Mouse (Mus musculus): ENCODE data around the gene Rph3a. TPM values are rescaled to one million over a fixed set of nuclear protein-coding genes. Genes with fewer than 3 reads are reported as not detected.

Gene Rph3a
- total and polyA plus RNA-seq, 3 experiments = not detected

DNA sequence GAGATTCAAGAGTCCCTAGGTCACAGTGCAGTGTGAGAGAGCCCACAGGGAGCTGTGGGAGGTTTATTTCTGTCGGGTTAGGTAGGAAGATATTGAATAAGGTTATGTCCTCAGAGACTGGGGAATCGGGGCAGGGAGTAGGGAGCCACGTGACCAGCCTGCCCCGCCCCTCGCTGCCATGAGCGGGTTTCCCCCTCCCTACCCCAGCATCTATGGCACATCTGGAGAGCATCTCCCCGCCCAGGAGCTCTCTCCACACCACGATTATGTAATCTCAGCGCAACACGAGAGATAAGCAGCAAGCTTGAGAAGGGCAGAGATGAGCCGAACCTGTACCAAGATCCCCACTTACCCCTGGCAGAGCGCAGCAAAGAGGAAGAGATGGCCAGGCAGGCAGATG, 6.5 kb upstream of the Rph3a start:
- peaks cover 81% of the 10 kb centered on the region for H3K27me3 ChIP-seq (replicated peaks)
- no peak overlapping the region for H3K9ac ChIP-seq (ENCODE audit: insufficient read depth, low read depth)
- TF ChIP-seq USF1 (IDR thresholded peaks at IDR 0.05; ENCODE audit: low read depth, low read length) (peak; percentile 73), MAX (IDR thresholded peaks at IDR 0.05; ENCODE audit: low read length) (0 out of 2 replicates have a peak, but pooled peaks have one; percentile 18), USF2 (conservative IDR thresholded peaks at IDR 0.05; ENCODE audit: low read depth, low read length) (peak; percentile 61), ZKSCAN1 (IDR thresholded peaks at IDR 0.05; ENCODE audit: borderline replicate concordance, low read depth, low read length) (no peak), JUN (IDR thresholded peaks at IDR 0.05; ENCODE audit: insufficient read depth, low read depth, low read length) (no peak)
- H3K79me2 ChIP-seq (replicated peaks; ENCODE audit: control insufficient read depth, extremely low read depth, insufficient read depth, poor library complexity, severe bottlenecking) = no peaks in the 10 kb centered on the region
- peak; percentile 29 for DNase-seq (ENCODE audit: extremely low read depth)
- H3K4me3 ChIP-seq (replicated peaks in 1 of 3; ENCODE audit: low read depth in 2 of 3, low read length in 2 of 3, poor library complexity in 1 of 3) = no peak overlapping the region
- peaks cover 3% of the 10 kb centered on the region for H3K9me3 ChIP-seq (replicated peaks; ENCODE audit: low read length)
- peaks cover 11 to 20% of the 10 kb centered on the region in 2 experiments for H3K4me1 ChIP-seq (ENCODE audit: control insufficient read depth in 1 of 2, insufficient read depth in 2 of 2)
- dilution Hi-C loops (cut with MboI; ENCODE audit: extremely low pct_ligation_motif_present, extremely low pct_unique_long_range_greater_than_20kb, low sequenced_read_pairs) = no loop called here
- no peak overlapping the region for H3K4me2 ChIP-seq (ENCODE audit: insufficient read depth, low read depth, poor library complexity, severe bottlenecking)
- H3K27ac ChIP-seq (ENCODE audit: insufficient read depth, low read depth) = no peak overlapping the region
- in situ Hi-C loops (cut with MboI; ENCODE audit: low pct_ligation_motif_present, low pct_unique_long_range_greater_than_20kb, low sequenced_read_pairs) = no loop called here
- no peaks in the 10 kb centered on the region for H3K36me3 ChIP-seq (replicated peaks in 1 of 2; ENCODE audit: control insufficient read depth in 1 of 2, insufficient read depth in 1 of 2, low read length in 1 of 2)

DNA sequence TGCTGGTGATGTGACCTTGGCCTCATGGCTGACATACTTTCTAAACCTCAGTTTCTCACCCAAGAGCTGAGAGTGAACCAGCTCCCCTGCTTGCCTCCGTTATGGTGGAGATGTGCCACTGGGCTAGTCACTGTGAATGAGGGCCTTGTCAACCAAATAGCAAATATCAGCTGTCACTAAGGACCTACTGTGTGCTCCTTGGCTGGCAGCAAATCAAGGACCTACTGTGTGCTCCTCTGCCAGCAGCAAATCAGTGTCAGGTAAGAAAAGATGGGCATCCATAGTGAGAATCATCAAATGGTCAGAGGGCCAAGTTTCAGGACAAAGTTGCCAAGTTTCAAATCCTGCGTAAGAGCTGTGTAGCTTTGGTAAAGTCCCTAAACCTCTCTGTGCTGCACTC, 4.6 kb upstream of the Rph3a start:
- peaks cover 70% of the 10 kb centered on the region for H3K27me3 ChIP-seq (replicated peaks)
- H3K27ac ChIP-seq (ENCODE audit: insufficient read depth, low read depth) = no peak overlapping the region
- H3K79me2 ChIP-seq (replicated peaks; ENCODE audit: control insufficient read depth, extremely low read depth, insufficient read depth, poor library complexity, severe bottlenecking) = no peaks in the 10 kb centered on the region
- H3K4me1 ChIP-seq (ENCODE audit: control insufficient read depth in 1 of 2, insufficient read depth in 2 of 2) = peaks cover 16 to 37% of the 10 kb centered on the region in 2 experiments
- no peaks in the 10 kb centered on the region for H3K36me3 ChIP-seq (replicated peaks in 1 of 2; ENCODE audit: control insufficient read depth in 1 of 2, insufficient read depth in 1 of 2, low read length in 1 of 2)
- dilution Hi-C loops (cut with MboI; ENCODE audit: extremely low pct_ligation_motif_present, extremely low pct_unique_long_range_greater_than_20kb, low sequenced_read_pairs) = no loop called here
- H3K9me3 ChIP-seq (replicated peaks; ENCODE audit: low read length) = peaks cover 4% of the 10 kb centered on the region
- no peak overlapping the region for H3K9ac ChIP-seq (ENCODE audit: insufficient read depth, low read depth)
- no peak for DNase-seq (ENCODE audit: extremely low read depth)
- H3K4me3 ChIP-seq (replicated peaks in 1 of 3; ENCODE audit: low read depth in 2 of 3, low read length in 2 of 3, poor library complexity in 1 of 3) = no peak overlapping the region
- no peak overlapping the region for H3K4me2 ChIP-seq (ENCODE audit: insufficient read depth, low read depth, poor library complexity, severe bottlenecking)
- in situ Hi-C loops (cut with MboI; ENCODE audit: low pct_ligation_motif_present, low pct_unique_long_range_greater_than_20kb, low sequenced_read_pairs) = no loop called here
- TF ChIP-seq MEF2A (IDR thresholded peaks at IDR 0.05; ENCODE audit: borderline replicate concordance, low read depth, low read length) (no peak), ZKSCAN1 (IDR thresholded peaks at IDR 0.05; ENCODE audit: borderline replicate concordance, low read depth, low read length) (peak; percentile 73), ELF1 (IDR thresholded peaks at IDR 0.05; ENCODE audit: low read depth, low read length) (no peak), RAD21 (IDR thresholded peaks at IDR 0.05; ENCODE audit: low read depth, low read length) (no peak), ZNF384 (IDR thresholded peaks at IDR 0.05; ENCODE audit: low read depth, low read length) (no peak), SIN3A (IDR thresholded peaks at IDR 0.05; ENCODE audit: low read length) (no peak)

DNA sequence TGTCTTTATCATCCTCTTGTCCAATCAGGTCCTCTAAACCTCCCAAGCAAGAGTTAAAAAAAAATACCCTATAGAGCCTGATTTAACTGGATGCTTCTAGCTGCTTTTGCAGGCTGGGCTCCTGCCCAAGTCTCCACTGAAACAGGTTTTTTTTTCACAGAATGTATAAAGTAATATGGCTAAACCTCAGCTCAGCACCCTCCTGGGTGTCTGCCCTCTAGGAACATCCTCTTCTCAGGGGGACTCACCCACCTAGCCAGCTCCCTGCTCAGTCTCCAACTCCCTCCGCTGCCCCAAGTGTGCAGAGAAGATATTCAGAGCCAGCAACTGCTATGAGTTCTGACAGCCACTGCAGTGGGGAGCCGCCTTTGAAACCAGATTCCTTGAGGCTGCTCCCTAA, 2.1 kb upstream of the Rph3a start:
- peaks cover 21 to 48% of the 10 kb centered on the region in 2 experiments for H3K4me1 ChIP-seq (ENCODE audit: control insufficient read depth in 1 of 2, insufficient read depth in 2 of 2)
- TF ChIP-seq ZC3H11A (IDR thresholded peaks at IDR 0.05; ENCODE audit: low read depth, low read length) = no peak
- TF ChIP-seq ZKSCAN1 (IDR thresholded peaks at IDR 0.05; ENCODE audit: borderline replicate concordance, low read depth, low read length) = no peak
- TF ChIP-seq CHD2 (IDR thresholded peaks at IDR 0.05; ENCODE audit: low read length) = no peak
- TF ChIP-seq MAX (IDR thresholded peaks at IDR 0.05; ENCODE audit: low read length) = no peak
- TF ChIP-seq SIN3A (IDR thresholded peaks at IDR 0.05; ENCODE audit: low read length) = no peak
- TF ChIP-seq MEF2A (IDR thresholded peaks at IDR 0.05; ENCODE audit: borderline replicate concordance, low read depth, low read length) = no peak
- TF ChIP-seq JUN (IDR thresholded peaks at IDR 0.05; ENCODE audit: insufficient read depth, low read depth, low read length) = no peak
- no peak for TF ChIP-seq NELFE (IDR thresholded peaks at IDR 0.05; ENCODE audit: low read depth, low read length)
- no peak for TF ChIP-seq GABPA (IDR thresholded peaks at IDR 0.05; ENCODE audit: insufficient replicate concordance, low read depth, low read length)
- TF ChIP-seq HCFC1 (IDR thresholded peaks at IDR 0.05; ENCODE audit: low read depth, low read length) = no peak
- no peak for TF ChIP-seq IRF4 (IDR thresholded peaks at IDR 0.05; ENCODE audit: low read depth, low read length)
- no peak for TF ChIP-seq MXI1 (IDR thresholded peaks at IDR 0.05; ENCODE audit: low read depth, low read length)
- no peak for TF ChIP-seq BHLHE40 (IDR thresholded peaks at IDR 0.05; ENCODE audit: low read depth, low read length)
- H3K4me3 ChIP-seq (replicated peaks in 1 of 3; ENCODE audit: low read depth in 2 of 3, low read length in 2 of 3, poor library complexity in 1 of 3) = no peak overlapping the region
- no peaks in the 10 kb centered on the region for H3K79me2 ChIP-seq (replicated peaks; ENCODE audit: control insufficient read depth, extremely low read depth, insufficient read depth, poor library complexity, severe bottlenecking)
- H3K4me2 ChIP-seq (ENCODE audit: insufficient read depth, low read depth, poor library complexity, severe bottlenecking) = no peak overlapping the region
- H3K9me3 ChIP-seq (replicated peaks; ENCODE audit: low read length) = peaks cover 4% of the 10 kb centered on the region
- peaks cover 68% of the 10 kb centered on the region for H3K27me3 ChIP-seq (replicated peaks)
- in situ Hi-C loops (cut with MboI; ENCODE audit: low pct_ligation_motif_present, low pct_unique_long_range_greater_than_20kb, low sequenced_read_pairs) (no loop called here), dilution Hi-C loops (cut with MboI; ENCODE audit: extremely low pct_ligation_motif_present, extremely low pct_unique_long_range_greater_than_20kb, low sequenced_read_pairs) (no loop called here)
- H3K36me3 ChIP-seq (replicated peaks in 1 of 2; ENCODE audit: control insufficient read depth in 1 of 2, insufficient read depth in 1 of 2, low read length in 1 of 2) = no peaks in the 10 kb centered on the region
- H3K27ac ChIP-seq (ENCODE audit: insufficient read depth, low read depth) = no peak overlapping the region
- H3K9ac ChIP-seq (ENCODE audit: insufficient read depth, low read depth) = no peak overlapping the region
- no peak for DNase-seq (ENCODE audit: extremely low read depth)

Data from CH12.LX (cell line).